Mouse (Mus musculus) brain, embryonic 14.5 days (tissue): ENCODE data around the gene Hnrnpm.

Experiments used
- CTCF ChIP-seq: fragments of 200-500 bp; IDR thresholded peaks from 2 replicates; pipeline ENCODE4 v1.5.1; 2012; ENCODE audit warnings: inconsistent platforms, mild to moderate bottlenecking, moderate library complexity, borderline replicate concordance; ENCODE audit not compliant: insufficient read depth, insufficient read length; ENCODE audit errors: extremely low read depth
- POLR2A ChIP-seq: fragments of 200-500 bp; IDR thresholded peaks from 2 replicates; pipeline ENCODE4 v1.6.1; 2012; ENCODE audit warnings: mild to moderate bottlenecking, inconsistent platforms, borderline replicate concordance; ENCODE audit not compliant: poor library complexity, insufficient read depth, insufficient read length, severe bottlenecking; ENCODE audit errors: extremely low read depth

DNA sequence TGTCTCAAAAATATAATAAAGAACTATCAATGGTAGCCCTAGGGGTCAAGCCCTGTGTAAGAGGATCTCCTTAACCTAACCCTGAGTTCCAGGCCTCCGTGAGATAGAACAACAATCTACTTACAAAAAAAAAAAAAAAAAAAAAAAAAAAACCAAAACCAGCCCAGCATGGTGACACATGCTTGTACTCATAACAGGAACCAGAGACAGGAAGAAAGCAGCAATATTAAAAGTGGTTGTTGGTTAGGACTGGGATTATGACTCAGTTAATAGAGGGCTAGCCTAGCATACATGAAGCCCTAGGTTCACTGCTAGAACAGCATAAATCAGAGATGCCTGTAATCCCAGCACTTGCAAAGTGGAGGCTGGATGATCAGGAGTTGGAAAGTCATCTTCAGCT, 15.5 kb upstream of the Hnrnpm start:
- TF ChIP-seq CTCF (no peak), POLR2A (no peak)
